Mouse (Mus musculus) midbrain, embryonic 16.5 days (tissue): ENCODE data around the gene Zfp933. TPM values are rescaled to one million over a fixed set of nuclear protein-coding genes. Genes with fewer than 3 reads are reported as not detected.
A peak's percentile ranks its signal among the peaks of the same experiment; 100 is the strongest.
"Not testable (repeated sequence)": the region's sequence is repeated elsewhere in the genome, so short reads cannot be mapped to it uniquely, and the experiment has no call there.

ENCODE experiments used
- ATAC-seq: fragments of 200-750 bp; cut with Nextera tagmentation; 2 replicates; pipeline ENCODE4 v1.8.0; 2017; ENCODE audit warnings: moderate TSS enrichment
- H3K27ac ChIP-seq: fragments of 300-500 bp; sonication (generic); 2 replicates; pipeline ENCODE4 v1.5.1; 2014; ENCODE audit warnings: mild to moderate bottlenecking, low read length, mixed read lengths
- H3K27me3 ChIP-seq: fragments of 300-500 bp; sonication (generic); 2 replicates; pipeline ENCODE4 v1.6.1; 2014; ENCODE audit warnings: low read depth, low read length, mixed read lengths; ENCODE audit not compliant: control insufficient read depth, insufficient read depth
- H3K36me3 ChIP-seq: fragments of 300-500 bp; sonication (generic); 2 replicates; pipeline ENCODE4 v1.6.1; 2014; ENCODE audit warnings: mild to moderate bottlenecking, low read length, moderate library complexity, mixed read lengths; ENCODE audit not compliant: control insufficient read depth, insufficient read depth
- H3K4me1 ChIP-seq: fragments of 300-500 bp; sonication (generic); 2 replicates; pipeline ENCODE4 v1.6.1; 2014; ENCODE audit warnings: mild to moderate bottlenecking, low read length, mixed read lengths; ENCODE audit not compliant: control insufficient read depth, insufficient read depth
- H3K4me2 ChIP-seq: fragments of 300-500 bp; sonication (generic); 2 replicates; pipeline ENCODE4 v1.6.1; 2014; ENCODE audit warnings: mild to moderate bottlenecking, low read length, mixed read lengths
- H3K4me3 ChIP-seq: fragments of 300-500 bp; sonication (generic); 2 replicates; pipeline ENCODE4 v1.5.1; 2014; ENCODE audit warnings: low read depth, mild to moderate bottlenecking, low read length, moderate library complexity, mixed read lengths
- H3K9ac ChIP-seq: fragments of 300-500 bp; sonication (generic); 2 replicates; pipeline ENCODE4 v1.6.1; 2014; ENCODE audit warnings: low read depth, low read length, mixed read lengths
- H3K9me3 ChIP-seq: fragments of 300-500 bp; sonication (generic); replicated peaks from 2 replicates; pipeline ENCODE4 v1.6.1; 2014; ENCODE audit warnings: mild to moderate bottlenecking, low read length, mixed read lengths; ENCODE audit not compliant: control insufficient read depth, poor library complexity, severe bottlenecking
- WGBS: fragments of 180-500 bp; shearing (Covaris S2); extraction: QIAGEN DNeasy Blood & Tissue Kit; methylation state at CpG from one replicate; pipeline ENCODE4 v1.1.7; 2014; 5-methylcytosine and 5-hydroxymethylcytosine counted together
- polyA plus RNA-seq: library from polyadenylated mRNA; unstranded; fragments of >200 nt; fragmentation: Nextera tagmentation; extraction: Ambion mirVana; gene quantifications from 2 replicates; pipeline ENCODE4 v1.2.1, GENCODE M21; 2015

Zfp933 gene
- polyA plus RNA-seq, 1 experiment from 2014 or later: 7.5 TPM

DNA sequence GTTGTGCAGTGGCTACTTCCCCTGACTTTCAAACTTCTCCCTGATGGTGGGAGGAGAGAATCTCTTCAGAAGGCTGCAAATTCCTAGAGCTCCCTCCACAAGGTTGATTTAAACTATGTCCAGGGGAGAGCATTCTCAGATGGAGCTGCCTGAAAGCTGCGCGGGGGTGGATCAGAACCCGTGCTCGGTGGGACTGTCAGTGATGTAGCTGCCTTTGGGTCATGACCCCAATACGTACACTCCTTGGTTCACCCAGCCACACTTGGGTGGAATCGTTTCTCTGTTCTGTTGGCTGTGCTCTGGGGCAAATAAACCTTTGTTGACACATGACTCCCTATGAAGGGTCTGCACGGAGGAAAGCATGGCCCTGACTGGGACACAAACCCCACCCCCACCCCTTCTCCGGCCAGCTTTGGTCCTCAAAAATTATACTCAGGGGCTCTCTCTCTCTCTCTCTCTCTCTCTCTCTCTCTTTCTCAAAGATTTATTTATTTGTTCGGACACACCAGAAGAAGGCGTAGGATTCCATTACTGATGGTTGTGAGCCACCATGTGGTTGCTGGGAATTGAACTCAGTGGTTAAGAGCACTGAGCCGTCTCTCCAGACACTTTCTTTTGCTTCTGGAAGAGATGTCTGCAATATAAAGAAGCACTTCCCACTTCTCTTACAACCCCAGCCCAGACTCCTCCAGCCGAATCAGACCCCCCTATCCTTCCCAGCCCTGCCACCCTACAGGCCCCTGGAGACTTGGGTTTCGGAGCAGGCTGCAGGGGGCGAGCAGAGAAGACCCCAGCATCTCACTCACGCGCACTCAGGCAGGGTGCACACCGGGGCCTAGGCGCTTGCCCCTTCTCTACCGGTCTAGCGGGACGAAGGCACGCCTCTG is 19.6 kb upstream of the Zfp933 start:
- WGBS: 5% methylated on average over 21 of the region's 22 CpGs
- H3K4me1 ChIP-seq: peaks cover 22% of the 10 kb centered on the region
- peaks cover 14% of the 10 kb centered on the region for H3K36me3 ChIP-seq
- H3K4me2 ChIP-seq: peak overlapping the region; percentile 69
- peak overlapping the region; percentile 76 for H3K4me3 ChIP-seq
- peak overlapping the region; percentile 82 for H3K27ac ChIP-seq
- peak; percentile 9 for ATAC-seq
- H3K9ac ChIP-seq: peak overlapping the region; percentile 83
- no peaks in the 10 kb centered on the region for H3K9me3 ChIP-seq
- no peaks in the 10 kb centered on the region for H3K27me3 ChIP-seq

DNA sequence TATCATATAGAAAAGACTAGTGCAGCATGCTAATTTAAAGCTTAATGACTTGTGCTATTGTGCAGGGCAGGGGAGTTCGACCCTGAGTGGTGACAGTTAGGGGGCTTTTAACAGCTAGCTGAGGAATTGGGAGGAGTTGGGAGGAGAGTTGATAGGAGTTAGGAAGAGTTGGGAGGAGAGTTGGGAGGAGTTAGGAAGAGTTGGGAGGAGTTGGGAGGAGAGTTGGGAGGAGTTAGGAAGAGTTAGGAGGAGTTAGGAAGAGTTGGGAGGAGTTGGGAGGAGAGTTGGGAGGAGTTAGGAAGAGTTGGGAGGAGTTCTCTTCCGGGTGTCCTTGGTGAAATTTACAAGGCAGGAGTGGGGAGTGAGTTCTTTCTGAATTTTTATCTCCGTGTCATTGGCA is 18.6 kb upstream of the Zfp933 start:
- Histone ChIP-seq H3K4me1 (peaks cover 22% of the 10 kb centered on the region), H3K36me3 (peaks cover 15% of the 10 kb centered on the region)
- not testable (repeated sequence) for H3K4me2 ChIP-seq, H3K27ac ChIP-seq, H3K4me3 ChIP-seq, H3K27me3 ChIP-seq, H3K9me3 ChIP-seq, ATAC-seq, H3K9ac ChIP-seq
- 52% methylated on average over 3 of the region's 3 CpGs for WGBS

DNA sequence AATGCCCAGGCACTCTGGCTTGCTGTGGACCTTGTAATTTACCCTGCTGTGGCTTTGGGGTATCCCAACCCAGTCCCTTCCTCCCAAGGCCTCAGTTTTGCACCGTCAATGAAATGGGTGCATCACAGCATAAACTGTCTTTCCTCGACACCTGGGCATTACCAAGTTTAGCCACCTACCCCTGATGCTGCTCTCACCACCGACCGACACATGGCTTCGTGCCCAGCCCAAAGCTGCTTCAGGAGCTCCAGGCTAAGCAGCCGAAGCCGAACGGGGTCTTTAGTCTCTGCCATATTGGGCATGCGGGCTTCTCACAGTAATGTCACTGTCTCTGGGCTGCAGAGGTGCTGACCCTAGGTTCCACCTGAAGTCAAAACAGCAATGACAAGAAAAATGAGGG is 17.9 kb upstream of the Zfp933 start:
- no peak overlapping the region for H3K4me2 ChIP-seq
- WGBS: 95% methylated on average over 9 of the region's 9 CpGs
- H3K36me3 ChIP-seq: peaks cover 22% of the 10 kb centered on the region
- H3K27ac ChIP-seq: no peak overlapping the region
- H3K4me3 ChIP-seq: no peak overlapping the region
- peaks cover 22% of the 10 kb centered on the region for H3K4me1 ChIP-seq
- no peak overlapping the region for H3K9ac ChIP-seq
- no peaks in the 10 kb centered on the region for H3K27me3 ChIP-seq
- ATAC-seq: no peak
- H3K9me3 ChIP-seq: no peaks in the 10 kb centered on the region

DNA sequence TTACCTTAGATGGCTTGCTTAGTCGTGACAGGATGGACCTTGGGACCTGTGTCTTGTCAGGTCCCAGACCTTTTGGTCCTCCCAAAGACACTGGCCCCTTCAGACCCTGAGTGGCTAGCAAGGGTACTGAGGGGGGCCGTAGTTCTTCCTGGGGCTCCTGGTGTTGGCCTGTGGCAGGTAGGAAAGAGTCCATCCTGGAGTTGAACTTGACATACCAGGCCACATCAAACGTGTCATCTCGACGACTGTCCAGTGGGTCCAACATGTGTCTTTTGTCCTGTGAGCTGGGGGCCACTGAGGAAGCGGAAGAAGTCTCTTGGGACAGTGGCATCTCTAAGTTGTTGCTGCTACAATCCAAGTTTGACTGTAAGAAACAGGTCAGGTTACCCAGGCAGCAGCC is 17.5 kb upstream of the Zfp933 start:
- no peak overlapping the region for H3K27ac ChIP-seq
- no peaks in the 10 kb centered on the region for H3K27me3 ChIP-seq
- no peaks in the 10 kb centered on the region for H3K9me3 ChIP-seq
- no peak overlapping the region for H3K4me2 ChIP-seq
- H3K9ac ChIP-seq: no peak overlapping the region
- H3K36me3 ChIP-seq: peaks cover 22% of the 10 kb centered on the region
- over 99% methylated on average over 6 of the region's 6 CpGs for WGBS
- no peak for ATAC-seq
- H3K4me3 ChIP-seq: no peak overlapping the region
- H3K4me1 ChIP-seq: peaks cover 22% of the 10 kb centered on the region

DNA sequence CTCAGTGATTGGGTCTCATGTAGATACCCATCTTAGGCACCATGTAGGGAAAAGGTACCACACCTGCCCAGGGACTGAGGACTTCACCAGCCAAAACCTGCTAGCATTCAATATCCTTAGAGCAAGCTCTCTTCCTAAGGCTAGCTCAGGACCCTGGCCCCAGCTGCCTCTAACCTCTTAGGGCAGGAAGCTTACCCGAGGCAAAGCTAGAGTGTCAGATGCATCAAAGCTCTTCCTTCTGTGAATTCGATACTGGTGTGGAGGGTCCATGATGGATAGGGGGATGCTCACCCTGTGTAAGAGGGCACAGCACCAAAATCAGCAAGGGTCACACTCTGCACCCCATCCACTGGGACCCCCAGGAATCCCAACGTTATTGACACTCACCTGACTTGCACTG is 13.9 kb upstream of the Zfp933 start:
- Histone ChIP-seq H3K27me3 (no peaks in the 10 kb centered on the region), H3K27ac (no peak overlapping the region), H3K9ac (no peak overlapping the region), H3K4me3 (no peak overlapping the region), H3K36me3 (peaks cover 25% of the 10 kb centered on the region), H3K9me3 (no peaks in the 10 kb centered on the region), H3K4me1 (no peaks in the 10 kb centered on the region), H3K4me2 (no peak overlapping the region)
- WGBS: 93% methylated on average over 3 of the region's 3 CpGs
- no peak for ATAC-seq

DNA sequence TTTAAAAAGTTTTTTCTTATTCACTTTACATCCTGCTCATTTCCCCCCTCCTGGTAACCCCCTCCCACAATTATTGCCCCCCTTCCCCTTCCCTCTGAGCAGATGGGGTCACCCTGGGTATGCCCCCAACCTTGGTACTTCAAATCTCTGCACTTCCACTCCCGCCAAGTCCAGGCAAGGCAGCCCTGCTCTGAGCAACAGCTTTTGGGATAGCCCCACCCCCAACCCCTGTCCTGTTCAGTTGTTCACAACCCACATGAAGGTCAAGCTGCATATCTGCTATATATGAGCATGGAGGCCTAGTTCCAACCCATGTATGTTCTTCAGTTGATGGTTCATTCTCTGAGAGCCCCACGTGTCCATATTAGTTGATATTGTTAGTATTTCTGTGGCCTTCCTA is 2.6 kb upstream of the Zfp933 start:
- Histone ChIP-seq H3K9me3 (no peaks in the 10 kb centered on the region), H3K27me3 (no peaks in the 10 kb centered on the region), H3K4me1 (peaks cover 8% of the 10 kb centered on the region), H3K9ac (no peak overlapping the region), H3K36me3 (no peaks in the 10 kb centered on the region), H3K4me2 (no peak overlapping the region), H3K4me3 (no peak overlapping the region), H3K27ac (no peak overlapping the region)
- ATAC-seq: no peak
- 72% methylated on average over 2 of the region's 2 CpGs for WGBS

DNA sequence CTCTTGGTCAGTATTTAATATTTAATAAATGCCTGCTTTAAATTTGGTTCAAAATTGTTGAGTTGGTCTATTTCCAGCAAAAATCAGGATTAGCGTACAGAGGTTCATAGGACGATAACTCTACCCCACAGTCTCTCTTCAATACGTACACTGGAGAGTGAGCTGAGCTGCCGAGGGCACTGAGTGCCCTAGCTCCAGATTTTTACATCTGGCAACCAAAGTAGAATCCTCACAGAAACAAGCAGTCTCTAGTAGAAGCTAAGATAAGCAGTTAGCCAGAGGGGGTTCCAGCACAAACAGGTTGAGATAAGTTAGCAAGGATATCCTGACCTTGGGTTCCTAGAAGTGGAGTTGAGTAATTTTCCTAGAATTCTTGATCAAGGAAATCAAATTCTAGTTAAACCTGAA is 422 bp upstream of the Zfp933 start:
- peak overlapping the region; percentile 54 for H3K27ac ChIP-seq
- peaks cover 13% of the 10 kb centered on the region for H3K36me3 ChIP-seq
- H3K4me2 ChIP-seq: peak overlapping the region; percentile 68
- H3K27me3 ChIP-seq: no peaks in the 10 kb centered on the region
- peak overlapping the region; percentile 62 for H3K9ac ChIP-seq
- peaks cover 8% of the 10 kb centered on the region for H3K4me1 ChIP-seq
- peaks cover 3% of the 10 kb centered on the region for H3K9me3 ChIP-seq
- peak; percentile 80 for ATAC-seq
- H3K4me3 ChIP-seq: peak overlapping the region; percentile 59
- WGBS: 1% methylated on average over 4 of the region's 4 CpGs

DNA sequence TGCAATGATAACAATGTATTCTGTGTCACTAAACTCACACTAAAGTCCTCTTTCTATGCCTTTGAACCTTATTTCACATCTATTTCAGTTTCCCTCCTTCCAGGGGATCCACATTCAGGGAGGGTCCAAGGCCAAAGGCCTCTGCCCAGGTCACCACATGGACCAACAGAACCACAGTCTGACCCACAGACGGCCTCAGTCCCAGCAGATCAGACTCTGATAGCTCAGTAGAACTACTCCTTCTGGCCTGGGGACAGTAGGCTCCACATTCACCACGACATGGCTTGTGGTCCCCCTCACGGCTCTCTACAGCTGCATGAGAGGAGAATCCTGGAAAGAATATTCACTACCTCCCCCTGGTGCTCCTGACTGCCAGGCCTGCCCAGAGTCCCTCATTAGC is 5.3 kb downstream of the Zfp933 start:
- no peak for ATAC-seq
- WGBS: 95% methylated on average over 3 of the region's 3 CpGs

DNA sequence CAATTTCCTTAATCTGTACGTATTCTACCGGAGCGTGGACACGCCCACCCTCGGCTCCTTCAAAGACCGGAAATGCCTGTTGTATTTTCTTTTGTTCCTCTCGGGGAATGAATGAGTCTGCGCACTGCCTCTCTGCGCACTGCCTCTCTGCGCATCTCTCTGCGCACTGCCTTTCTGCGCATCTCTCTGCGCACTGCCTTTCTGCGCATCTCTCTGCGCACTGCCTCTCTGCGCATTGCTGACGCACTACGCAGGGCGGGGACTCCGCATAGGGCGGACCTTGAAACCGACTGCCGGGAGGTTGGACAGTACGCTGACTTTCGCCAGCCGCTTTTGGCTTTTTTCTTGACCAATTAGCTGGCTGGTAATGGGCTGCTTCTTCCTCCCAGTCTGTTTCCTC is 8.9 kb downstream of the Zfp933 start:
- peaks cover 23% of the 10 kb centered on the region for H3K9me3 ChIP-seq

More for the DNA sequence above, 5.3 kb downstream of the Zfp933 start:
- no peaks in the 10 kb centered on the region for H3K27me3 ChIP-seq
- no peak overlapping the region for H3K27ac ChIP-seq
- no peak overlapping the region for H3K4me2 ChIP-seq
- H3K9ac ChIP-seq: no peak overlapping the region
- H3K36me3 ChIP-seq: peaks cover 30% of the 10 kb centered on the region
- no peak overlapping the region for H3K4me3 ChIP-seq
- H3K9me3 ChIP-seq: peaks cover 23% of the 10 kb centered on the region
- peaks cover 6% of the 10 kb centered on the region for H3K4me1 ChIP-seq

More for the DNA sequence above, 8.9 kb downstream of the Zfp933 start:
- 99% methylated on average over 8 of the region's 26 CpGs for WGBS
- not testable (repeated sequence) for H3K4me3 ChIP-seq, H3K9ac ChIP-seq, H3K27me3 ChIP-seq, H3K27ac ChIP-seq, ATAC-seq, H3K4me2 ChIP-seq, H3K4me1 ChIP-seq
- peaks cover 20% of the 10 kb centered on the region for H3K36me3 ChIP-seq
